Mouse (Mus musculus): ENCODE results near the gene Pramef12. TPM values are rescaled to one million over a fixed set of nuclear protein-coding genes. Genes with fewer than 3 reads are reported as not detected.
"Not testable (repeated sequence)": the region's sequence is repeated elsewhere in the genome, so short reads cannot be mapped to it uniquely, and the experiment has no call there.

The Pramef12 gene
- total RNA-seq (2021): not detected
- long read RNA-seq: 0 reads

GRCm38 (mm10) chr4:144408290-144408689 lies at the start of gene Pramef12:
Gene Pramef12 (minus strand): TSS chr4:144408464.
- DNase-seq (ENCODE audit: low spot score in 2 of 2): no peak

- no peak for DNase-seq (ENCODE audit: low spot score in 2 of 2)
Observed at GRCm38 (mm10) chr4:144453217-144453616, 45.0 kb upstream of the Pramef12 start, which contains the start of gene Gm9944. Gene Gm9944 (minus strand): TSS chr4:144453317.

- DNase-seq (ENCODE audit: low spot score in 2 of 2): no peak
Observed at GRCm38 (mm10) chr4:144448546-144448945, 40.3 kb upstream of the Pramef12 start.

- DNase-seq (ENCODE audit: low spot score in 2 of 2): no peak
Observed at GRCm38 (mm10) chr4:144441582-144441981, 33.3 kb upstream of the Pramef12 start.

- DNase-seq (ENCODE audit: low spot score in 2 of 2): no peak
Observed at GRCm38 (mm10) chr4:144441095-144441494, 32.8 kb upstream of the Pramef12 start.

GRCm38 (mm10) chr4:144438672-144439071 lies 30.4 kb upstream of the Pramef12 start, which contains the start of gene 1700012P22Rik:
Gene 1700012P22Rik (minus strand): TSS chr4:144438772.
- no peak for DNase-seq (ENCODE audit: low spot score in 2 of 2)

- DNase-seq (ENCODE audit: low spot score in 2 of 2): no peak
Observed at GRCm38 (mm10) chr4:144433216-144433615, 25.0 kb upstream of the Pramef12 start.

- DNase-seq (ENCODE audit: low spot score in 2 of 2): no peak
Observed at GRCm38 (mm10) chr4:144430723-144431122, 22.5 kb upstream of the Pramef12 start.

- DNase-seq (ENCODE audit: low spot score in 2 of 2): peak in 1 of 2 experiments; percentile 3
Observed at GRCm38 (mm10) chr4:144428868-144429267, 20.6 kb upstream of the Pramef12 start.

- no peak for DNase-seq (ENCODE audit: low spot score in 2 of 2)
Observed at GRCm38 (mm10) chr4:144424590-144424989, 16.3 kb upstream of the Pramef12 start.

- DNase-seq (ENCODE audit: low spot score in 2 of 2): no peak
Observed at GRCm38 (mm10) chr4:144420644-144421043, 12.4 kb upstream of the Pramef12 start.

- DNase-seq (ENCODE audit: low spot score in 2 of 2): no peak
Observed at GRCm38 (mm10) chr4:144406261-144406660, 2.0 kb downstream of the Pramef12 start.

GRCm38 (mm10) chr4:144404456-144405086 lies 3.7 kb downstream of the Pramef12 start:
- no peak for DNase-seq (ENCODE audit: low spot score in 2 of 2)

GRCm38 (mm10) chr4:144402712-144403111 lies 5.6 kb downstream of the Pramef12 start:
- DNase-seq (ENCODE audit: low spot score in 2 of 2): no peak

- DNase-seq (ENCODE audit: low spot score in 2 of 2): no peak
Observed at GRCm38 (mm10) chr4:144396316-144396715, 11.9 kb downstream of the Pramef12 start.

GRCm38 (mm10) chr4:144377911-144378310 lies 30.4 kb downstream of the Pramef12 start, which contains the start of gene Pramef20:
Gene Pramef20 (minus strand): TSS chr4:144377933.
- no peak for DNase-seq (ENCODE audit: low spot score in 2 of 2)

GRCm38 (mm10) chr4:144357642-144358041 lies 50.6 kb downstream of the Pramef12 start, which contains the start of gene Gm13119:
Gene Gm13119 (plus strand): TSS chr4:144357942.
- not testable (repeated sequence) for DNase-seq (ENCODE audit: low spot score in 2 of 2)

Other genes starting within 250 kb of the Pramef12 start
- gene Oog3, start 245.8 kb downstream of the Pramef12 start, total RNA-seq (2021): not detected
- gene Oog2, start 217.7 kb downstream of the Pramef12 start, total RNA-seq (2021): not detected
- not detected for gene C87977, start 195.1 kb downstream of the Pramef12 start, total RNA-seq (2021)
- not detected for gene Pramel5, start 128.0 kb downstream of the Pramef12 start, total RNA-seq (2021)
- not detected for gene Gm13128, start 78.2 kb downstream of the Pramef12 start, total RNA-seq (2021)
- not detected for gene Gm13119, start 50.5 kb downstream of the Pramef12 start, total RNA-seq (2021)
- gene Pramef20, start 30.5 kb downstream of the Pramef12 start, total RNA-seq (2021): not detected
- not detected for gene 1700012P22Rik, start 30.3 kb upstream of the Pramef12 start, total RNA-seq (2021)
- gene Gm9944, start 44.9 kb upstream of the Pramef12 start, total RNA-seq (2021): not detected
- gene Aadacl3, start 55.3 kb upstream of the Pramef12 start, total RNA-seq (2021): not detected
- gene 9430007A20Rik, start 111.4 kb upstream of the Pramef12 start, total RNA-seq (2021): not detected
- gene Gm13124, start 156.7 kb upstream of the Pramef12 start, total RNA-seq (2021): not detected
- not detected for gene Aadacl4, start 205.2 kb upstream of the Pramef12 start, total RNA-seq (2021)